ENCODE assay signal across 27 mouse cellular contexts in the genomic region with DNA sequence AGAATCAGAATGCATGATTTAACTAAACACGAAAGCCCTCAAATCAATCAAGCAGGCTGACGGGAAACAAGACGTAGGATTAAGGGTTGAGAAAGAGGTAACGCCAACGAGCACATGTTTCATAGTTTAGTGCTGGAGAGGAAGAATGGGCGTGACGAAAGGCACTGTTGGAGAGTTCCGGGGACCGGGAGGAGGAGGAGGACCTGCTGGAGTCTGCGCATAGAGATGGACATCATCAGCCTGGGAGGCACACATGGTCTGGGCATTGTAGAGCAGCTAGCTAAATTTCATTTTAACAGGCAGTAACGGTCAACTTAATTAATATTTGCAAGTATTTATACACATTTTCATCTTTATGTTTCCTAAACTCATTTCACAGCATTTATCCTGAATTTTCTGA. TPM values are rescaled to one million over a fixed set of nuclear protein-coding genes. Genes with fewer than 3 reads are reported as not detected.
DNase-seq lines count a peak whose midpoint lies in the region; ATAC-seq and TF ChIP-seq lines count a peak whose summit lies in the region.
"Had no signal": no experiment of that assay in that cellular context is flagged by ENCODE, and none has a peak within 500 bp of the region (broad histone marks: within the 10 kb centered on the region; RNA-seq: fewer than 3 reads in every experiment).

No protein-coding gene starts in this region.

- H3K9me3 ChIP-seq in hindbrain, postnatal 0 days (ENCODE audit: low read length) = no peaks in the 10 kb centered on the region
- H3K9me3 ChIP-seq in hindbrain, embryonic 14.5 days (ENCODE audit: control insufficient read depth, low read length) = no peaks in the 10 kb centered on the region
- H3K9me3 ChIP-seq in kidney, postnatal 0 days (replicated peaks; ENCODE audit: low read length) = no peaks in the 10 kb centered on the region
- no peaks in the 10 kb centered on the region for H3K9me3 ChIP-seq in neural tube, embryonic 15.5 days (replicated peaks)
- H3K9me3 ChIP-seq: embryonic facial prominence, embryonic 10.5 days; embryonic facial prominence, embryonic 13.5 days; forebrain, embryonic 12.5 days; forebrain, embryonic 15.5 days; heart, embryonic 12.5 days; heart, embryonic 15.5 days had no signal

- no peaks in the 10 kb centered on the region for H3K36me3 ChIP-seq in hindbrain, postnatal 0 days (ENCODE audit: insufficient read depth, low read length)
- H3K36me3 ChIP-seq in hindbrain, embryonic 14.5 days (replicated peaks; ENCODE audit: control insufficient read depth, insufficient read depth) = no peaks in the 10 kb centered on the region
- no peaks in the 10 kb centered on the region for H3K36me3 ChIP-seq in kidney, postnatal 0 days (ENCODE audit: insufficient read depth, low read length)
- no peaks in the 10 kb centered on the region for H3K36me3 ChIP-seq in neural tube, embryonic 15.5 days
- H3K36me3 ChIP-seq: embryonic facial prominence, embryonic 10.5 days; embryonic facial prominence, embryonic 13.5 days; forebrain, embryonic 12.5 days; forebrain, embryonic 15.5 days; heart, embryonic 12.5 days; heart, embryonic 15.5 days had no signal

- H3K4me1 ChIP-seq in hindbrain, postnatal 0 days (ENCODE audit: insufficient read depth, low read length) = no peaks in the 10 kb centered on the region
- H3K4me1 ChIP-seq in hindbrain, embryonic 14.5 days (replicated peaks; ENCODE audit: control insufficient read depth, insufficient read depth, low read length) = no peaks in the 10 kb centered on the region
- H3K4me1 ChIP-seq in kidney, postnatal 0 days (replicated peaks; ENCODE audit: insufficient read depth, low read length) = no peaks in the 10 kb centered on the region
- H3K4me1 ChIP-seq in neural tube, embryonic 15.5 days = peaks cover 4% of the 10 kb centered on the region; the same call in 1 of the 2 replicates
- H3K4me1 ChIP-seq: embryonic facial prominence, embryonic 10.5 days; embryonic facial prominence, embryonic 13.5 days; forebrain, embryonic 12.5 days; forebrain, embryonic 15.5 days; heart, embryonic 12.5 days; heart, embryonic 15.5 days had no signal

- no peak for DNase-seq in hindbrain, postnatal 0 days (ENCODE audit: low spot score)
- DNase-seq in hindbrain, embryonic 14.5 days (ENCODE audit: low spot score) = no peak
- peak; percentile 6 for DNase-seq in kidney, postnatal 0 days (ENCODE audit: low spot score)
- DNase-seq in kidney, postnatal 4 days = no peak
- DNase-seq in mesoderm, embryonic 11.5 days (ENCODE audit: low read depth, low spot score) = peak; percentile 10
- DNase-seq: adrenal gland, adult 2 months; adrenal gland, postnatal 14 days; cerebellum, adult 11 months; cerebellum, adult 2 months; cerebellum, adult 9-11 months; cerebellum, postnatal 25 days; embryo, embryonic 11 days; gastrocnemius, postnatal 25 days; heart, adult 18-20 months; heart, postnatal 10 days; heart, postnatal 36 days had no signal

- H3K4me2 ChIP-seq in hindbrain, postnatal 0 days (ENCODE audit: low read depth, low read length) = peak overlapping the region; percentile 28; the same call in 1 of the 2 replicates
- no peak overlapping the region for H3K4me2 ChIP-seq in hindbrain, embryonic 14.5 days (replicated peaks)
- H3K4me2 ChIP-seq in kidney, postnatal 0 days (ENCODE audit: low read length) = no peak overlapping the region
- peak overlapping the region; percentile 31; the same call in 1 of the 2 replicates for H3K4me2 ChIP-seq in neural tube, embryonic 15.5 days
- H3K4me2 ChIP-seq: embryonic facial prominence, embryonic 13.5 days; forebrain, embryonic 12.5 days; forebrain, embryonic 15.5 days; heart, embryonic 12.5 days; heart, embryonic 15.5 days had no signal

- no peak overlapping the region for H3K27ac ChIP-seq in hindbrain, postnatal 0 days
- H3K27ac ChIP-seq in hindbrain, embryonic 14.5 days = no peak overlapping the region
- H3K27ac ChIP-seq in kidney, postnatal 0 days = no peak overlapping the region
- H3K27ac ChIP-seq in neural tube, embryonic 15.5 days (replicated peaks) = no peak overlapping the region
- H3K27ac ChIP-seq: embryonic facial prominence, embryonic 10.5 days; embryonic facial prominence, embryonic 13.5 days; forebrain, embryonic 12.5 days; forebrain, embryonic 15.5 days; heart, embryonic 15.5 days had no signal

- 50% methylated on average over 11 of the region's 11 CpGs for WGBS in hindbrain, postnatal 0 days
- 45% methylated on average over 11 of the region's 11 CpGs for WGBS in hindbrain, embryonic 14.5 days
- 69% methylated on average over 11 of the region's 11 CpGs for WGBS in kidney, postnatal 0 days
- 43% methylated on average over 11 of the region's 11 CpGs for WGBS in neural tube, embryonic 15.5 days

- H3K27me3 ChIP-seq in hindbrain, postnatal 0 days (ENCODE audit: insufficient read depth, low read length) = no peaks in the 10 kb centered on the region
- no peaks in the 10 kb centered on the region for H3K27me3 ChIP-seq in hindbrain, embryonic 14.5 days (ENCODE audit: control insufficient read depth, insufficient read depth, low read length)
- no peaks in the 10 kb centered on the region for H3K27me3 ChIP-seq in kidney, postnatal 0 days (ENCODE audit: insufficient read depth, low read length)
- H3K27me3 ChIP-seq in neural tube, embryonic 15.5 days (replicated peaks) = no peaks in the 10 kb centered on the region
- H3K27me3 ChIP-seq: embryonic facial prominence, embryonic 13.5 days; forebrain, embryonic 12.5 days; forebrain, embryonic 15.5 days; heart, embryonic 12.5 days; heart, embryonic 15.5 days had no signal

- TF ChIP-seq CTCF in hindbrain, postnatal 0 days (IDR thresholded peaks at IDR 0.05; ENCODE audit: low read depth) = no peak
- TF ChIP-seq CTCF in kidney, postnatal 0 days (IDR thresholded peaks at IDR 0.05; ENCODE audit: low read depth) = no peak

- ATAC-seq in hindbrain, postnatal 0 days = 0 out of 2 replicates have a peak, but pooled peaks have one; percentile 55
- no peak for ATAC-seq in hindbrain, embryonic 14.5 days (ENCODE audit: low FRiP score)
- 0 out of 2 replicates have a peak, but pooled peaks have one; percentile 49 for ATAC-seq in kidney, postnatal 0 days (replicated peaks; ENCODE audit: low FRiP score, low read depth)
- peak; percentile 74; the same call in 1 of the 2 replicates for ATAC-seq in neural tube, embryonic 15.5 days (ENCODE audit: low FRiP score)
- ATAC-seq: CD4-positive, CD25-positive, alpha-beta regulatory T cell, adult 4 months; forebrain, embryonic 15.5 days had no signal

- no peak overlapping the region for H3K4me3 ChIP-seq in hindbrain, postnatal 0 days (ENCODE audit: low read length)
- no peak overlapping the region for H3K4me3 ChIP-seq in hindbrain, embryonic 14.5 days (replicated peaks; ENCODE audit: low read length)
- H3K4me3 ChIP-seq in kidney, postnatal 0 days (replicated peaks; ENCODE audit: low read depth, low read length) = no peak overlapping the region
- 0 out of 2 replicates have a peak overlapping the region, but pooled peaks have one; percentile 2 for H3K4me3 ChIP-seq in neural tube, embryonic 15.5 days (replicated peaks)
- H3K4me3 ChIP-seq: embryonic facial prominence, embryonic 10.5 days; embryonic facial prominence, embryonic 13.5 days; erythroblast, embryonic 14.5 days; forebrain, embryonic 12.5 days; forebrain, embryonic 15.5 days; heart, embryonic 12.5 days; heart, embryonic 15.5 days had no signal

- no peak overlapping the region for H3K9ac ChIP-seq in hindbrain, postnatal 0 days (replicated peaks; ENCODE audit: low read length)
- no peak overlapping the region for H3K9ac ChIP-seq in hindbrain, embryonic 14.5 days
- no peak overlapping the region for H3K9ac ChIP-seq in kidney, postnatal 0 days (ENCODE audit: low read depth, low read length)
- H3K9ac ChIP-seq in neural tube, embryonic 15.5 days (replicated peaks) = no peak overlapping the region
- H3K9ac ChIP-seq: embryonic facial prominence, embryonic 13.5 days; forebrain, embryonic 12.5 days; forebrain, embryonic 15.5 days; heart, embryonic 12.5 days; heart, embryonic 15.5 days had no signal

RNA-seq across cellular contexts. Expression of gene March11, which starts 31.6 kb away (rescaled TPM):
- 8.2 and 11.5 TPM in 2 replicates for total RNA-seq in hindbrain, postnatal 0 days (2014; rRNA removed)
- polyA plus RNA-seq in hindbrain, postnatal 0 days (2015; fragmentation: Nextera tagmentation; extraction: Ambion mirVana) = 8.7 and 9.7 TPM in 2 replicates
- 12.0 and 16.9 TPM in 2 replicates for polyA plus RNA-seq in hindbrain, embryonic 14.5 days (2014; fragmentation: Nextera tagmentation; extraction: Ambion mirVana)
- polyA plus RNA-seq in kidney, postnatal 0 days (2015; fragmentation: Nextera tagmentation; extraction: Ambion mirVana) = 0.37 TPM in 1 of 2 replicates, not detected in the other
- 10.0 and 12.9 TPM in 2 replicates for polyA plus RNA-seq in neural tube, embryonic 15.5 days (2015; fragmentation: Nextera tagmentation; extraction: Ambion mirVana)
- total RNA-seq: gastrocnemius, adult 8-10 months; gastrocnemius, postnatal 25 days; heart, adult 18-20 months; heart, postnatal 10 days; heart, postnatal 36 days; MEL had no signal
- polyA plus RNA-seq: erythroblast, embryonic 14.5 days had no signal

Comparison
In these comparisons a context has a peak if more than half of its experiments do, and no peak if none do; other contexts are left out.
1. DNase-seq: peak in kidney, postnatal 0 days (single experiment) and mesoderm, embryonic 11.5 days (single experiment); none in hindbrain, postnatal 0 days (single experiment), hindbrain, embryonic 14.5 days (single experiment) and kidney, postnatal 4 days (0 of 2).
2. H3K4me2 ChIP-seq: peak in hindbrain, postnatal 0 days (single experiment) and neural tube, embryonic 15.5 days (single experiment); none in hindbrain, embryonic 14.5 days (single experiment) and kidney, postnatal 0 days (single experiment).